Mouse (Mus musculus) C2C12 (cell line): ENCODE results near the gene Gabrp. TPM values are rescaled to one million over a fixed set of nuclear protein-coding genes. Genes with fewer than 3 reads are reported as not detected.

Experiments used
- H3K27me3 ChIP-seq: one replicate; pipeline ENCODE4 v1.6.1; 2011; ENCODE audit not compliant: control insufficient read depth, insufficient read depth, insufficient read length
- H3K36me3 ChIP-seq: one replicate; pipeline ENCODE4 v1.6.1; 2011; ENCODE audit not compliant: control insufficient read depth, insufficient read depth
- H3K4me3 ChIP-seq: one replicate; pipeline ENCODE4 v1.5.1; 2011; ENCODE audit warnings: mild to moderate bottlenecking, control low read depth; ENCODE audit not compliant: poor library complexity, insufficient read depth, severe bottlenecking
- H3K79me2 ChIP-seq: one replicate; pipeline ENCODE4 v1.6.1; 2011; ENCODE audit not compliant: control insufficient read depth, insufficient read depth
- H3K79me3 ChIP-seq: one replicate; pipeline ENCODE4 v1.6.1; 2011; ENCODE audit warnings: low read depth, control low read depth
- H3ac ChIP-seq: one replicate; pipeline ENCODE3; 2011; ENCODE audit warnings: low read depth; ENCODE audit not compliant: control insufficient read depth, insufficient read length
- CEBPB ChIP-seq: IDR thresholded peaks from one replicate; pipeline ENCODE4 v1.6.1; 2011; ENCODE audit warnings: low read depth, mild to moderate bottlenecking, control low read depth, moderate library complexity
- CTCF ChIP-seq: IDR thresholded peaks from one replicate; pipeline ENCODE4 v1.5.1; 2011; ENCODE audit not compliant: control insufficient read depth, insufficient read depth, insufficient read length
- FOSL1 ChIP-seq: IDR thresholded peaks from one replicate; pipeline ENCODE4 v1.8.0; 2011; ENCODE audit warnings: mild to moderate bottlenecking, low read length; ENCODE audit not compliant: poor library complexity, insufficient read depth, severe bottlenecking
- MAX ChIP-seq: IDR thresholded peaks from one replicate; pipeline ENCODE4 v1.6.1; 2011; ENCODE audit warnings: mild to moderate bottlenecking, control low read depth
- MYOD1 ChIP-seq: IDR thresholded peaks from one replicate; pipeline ENCODE4 v1.6.1; 2011; ENCODE audit warnings: low read depth; ENCODE audit not compliant: control insufficient read depth, insufficient read length
- MYOG ChIP-seq: IDR thresholded peaks from one replicate; pipeline ENCODE4 v1.6.1; 2011; ENCODE audit not compliant: control insufficient read depth, insufficient read length; ENCODE audit errors: extremely low read depth
- USF1 ChIP-seq: IDR thresholded peaks from one replicate; pipeline ENCODE4 v1.6.1; 2011; ENCODE audit warnings: low read depth, mild to moderate bottlenecking, control low read depth, moderate library complexity
- polyA plus RNA-seq: library from polyadenylated mRNA; unstranded; fragments of >200 nt; fragmentation: generic; extraction: Trizol; gene quantifications from one replicate; pipeline ENCODE4 v1.2.1, GENCODE M21; 2012; ENCODE audit warnings: missing spikeins

Gene Gabrp
- polyA plus RNA-seq, 1 experiment: not detected

DNA sequence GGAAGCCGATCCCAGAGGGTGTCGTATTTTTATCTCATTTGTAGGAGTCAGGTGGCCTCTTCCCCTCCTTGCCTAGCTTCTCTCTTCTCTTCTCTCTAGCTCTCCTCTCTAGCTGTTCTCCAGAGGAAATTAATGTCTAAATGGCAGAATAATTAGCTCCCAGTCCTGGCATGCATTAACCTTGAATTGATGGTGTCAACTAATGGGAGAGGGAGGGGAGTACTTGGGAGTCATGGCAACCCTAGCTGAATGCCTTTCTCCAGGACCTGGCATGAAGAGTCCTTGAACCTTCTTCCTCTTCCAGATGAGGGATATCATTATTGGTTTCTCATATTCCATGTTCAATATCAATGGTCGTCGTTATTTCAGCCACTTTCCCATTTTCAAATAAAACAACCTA lies 17.9 kb upstream of the Gabrp start:
- H3ac ChIP-seq: no peak overlapping the region
- no peak overlapping the region for H3K4me3 ChIP-seq
- peaks cover 10% of the 10 kb centered on the region for H3K27me3 ChIP-seq
- H3K79me2 ChIP-seq: no peaks in the 10 kb centered on the region
- H3K79me3 ChIP-seq: no peaks in the 10 kb centered on the region
- no peaks in the 10 kb centered on the region for H3K36me3 ChIP-seq
- TF ChIP-seq CEBPB: no peak

DNA sequence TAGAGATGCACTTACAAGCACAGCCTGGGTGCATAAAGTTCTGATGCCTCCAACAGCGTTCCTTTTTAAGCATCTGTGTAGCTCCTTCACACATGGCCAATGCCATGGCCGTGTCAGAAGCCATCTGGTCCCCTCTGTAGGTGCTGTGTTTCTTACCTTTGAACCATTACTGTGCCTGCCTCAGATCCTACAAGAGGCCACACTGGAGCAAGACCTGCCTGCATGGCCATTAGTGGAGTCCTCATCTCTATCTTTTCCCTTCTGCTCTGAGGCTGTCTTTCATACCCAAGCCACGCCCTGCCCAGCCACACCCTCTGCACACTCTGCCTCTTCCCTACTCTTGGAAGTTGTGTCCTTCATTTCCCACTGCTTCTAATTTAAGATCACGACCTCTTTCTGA lies 14.1 kb upstream of the Gabrp start:
- TF ChIP-seq CEBPB: no peak
- no peak for TF ChIP-seq USF1
- TF ChIP-seq MYOG: no peak
- Histone ChIP-seq H3K79me2 (no peaks in the 10 kb centered on the region), H3K27me3 (peaks cover 7% of the 10 kb centered on the region), H3K36me3 (no peaks in the 10 kb centered on the region), H3ac (no peak overlapping the region), H3K4me3 (no peak overlapping the region), H3K79me3 (no peaks in the 10 kb centered on the region)

DNA sequence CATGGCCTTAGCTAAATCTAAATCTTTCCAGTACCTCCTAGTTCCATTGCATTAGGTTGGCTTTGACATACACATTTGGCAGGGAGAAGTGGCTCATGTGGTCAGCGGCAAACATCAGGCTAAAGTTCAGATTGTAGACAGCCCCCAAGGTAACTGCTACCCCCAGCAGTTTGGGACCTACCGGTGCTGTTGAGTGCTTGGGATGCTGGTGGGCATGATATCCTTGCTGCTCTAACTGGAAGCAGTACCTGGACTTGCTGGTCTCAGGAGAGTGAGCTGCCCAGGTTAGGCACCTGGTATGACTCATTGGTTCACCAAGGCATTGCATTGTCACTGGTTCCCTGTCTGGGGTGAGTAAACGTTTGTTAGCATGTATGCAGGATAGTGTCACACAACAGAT lies 12.0 kb upstream of the Gabrp start:
- H3K27me3 ChIP-seq: peaks cover 6% of the 10 kb centered on the region
- H3K79me3 ChIP-seq: no peaks in the 10 kb centered on the region
- H3K36me3 ChIP-seq: no peaks in the 10 kb centered on the region
- no peak for TF ChIP-seq CTCF
- TF ChIP-seq MAX: no peak
- no peak for TF ChIP-seq CEBPB
- no peak for TF ChIP-seq MYOG
- no peak overlapping the region for H3ac ChIP-seq
- no peak overlapping the region for H3K4me3 ChIP-seq
- no peaks in the 10 kb centered on the region for H3K79me2 ChIP-seq

DNA sequence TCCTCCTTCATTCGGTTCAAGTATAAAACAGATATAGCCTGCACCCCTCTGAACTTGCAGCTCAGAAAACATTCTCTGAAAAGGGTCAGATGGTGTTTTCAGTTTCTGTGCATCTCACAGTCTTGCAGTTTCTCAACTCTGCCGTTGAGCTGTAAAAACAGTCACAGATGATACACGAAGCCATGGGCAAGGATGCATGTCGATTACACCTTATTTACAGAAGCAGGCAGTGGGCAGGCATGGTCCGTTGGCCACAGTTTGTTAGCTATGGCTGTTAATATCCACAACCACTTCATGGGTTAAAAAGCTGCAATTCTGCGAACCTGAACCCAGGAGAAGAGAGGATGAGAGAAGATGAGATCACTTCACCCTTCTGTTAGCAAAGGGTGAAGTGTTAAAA lies 7.9 kb upstream of the Gabrp start:
- Histone ChIP-seq H3K79me2 (no peaks in the 10 kb centered on the region), H3K36me3 (no peaks in the 10 kb centered on the region), H3K27me3 (no peaks in the 10 kb centered on the region), H3K4me3 (no peak overlapping the region), H3K79me3 (no peaks in the 10 kb centered on the region), H3ac (no peak overlapping the region)
- TF ChIP-seq MYOG: no peak
- TF ChIP-seq CEBPB: no peak
- TF ChIP-seq MYOD1: no peak
- no peak for TF ChIP-seq MAX
- TF ChIP-seq CTCF: no peak
- TF ChIP-seq USF1: no peak
- no peak for TF ChIP-seq FOSL1

- no peak overlapping the region for H3ac ChIP-seq
- H3K79me3 ChIP-seq: no peaks in the 10 kb centered on the region
- H3K27me3 ChIP-seq: no peaks in the 10 kb centered on the region
- H3K79me2 ChIP-seq: no peaks in the 10 kb centered on the region
- TF ChIP-seq CEBPB: no peak
- no peak for TF ChIP-seq CTCF
- no peak for TF ChIP-seq MYOG
- TF ChIP-seq USF1: no peak
- TF ChIP-seq MAX: no peak
- no peaks in the 10 kb centered on the region for H3K36me3 ChIP-seq
- H3K4me3 ChIP-seq: no peak overlapping the region
Observed at GRCm38 (mm10) chr11:33579621-33580020, 862 bp upstream of the Gabrp start.

GRCm38 (mm10) chr11:33574944-33575343 lies 3.8 kb downstream of the Gabrp start:
- Histone ChIP-seq H3K36me3 (no peaks in the 10 kb centered on the region), H3K79me2 (no peaks in the 10 kb centered on the region), H3ac (no peak overlapping the region), H3K79me3 (no peaks in the 10 kb centered on the region), H3K27me3 (no peaks in the 10 kb centered on the region), H3K4me3 (no peak overlapping the region)
- no peak for TF ChIP-seq CTCF
- no peak for TF ChIP-seq FOSL1
- TF ChIP-seq MYOD1: no peak
- no peak for TF ChIP-seq MYOG
- no peak for TF ChIP-seq MAX
- TF ChIP-seq CEBPB: no peak
- no peak for TF ChIP-seq USF1

GRCm38 (mm10) chr11:33570413-33570812 lies 8.3 kb downstream of the Gabrp start:
- no peaks in the 10 kb centered on the region for H3K36me3 ChIP-seq
- no peaks in the 10 kb centered on the region for H3K79me3 ChIP-seq
- no peak overlapping the region for H3ac ChIP-seq
- TF ChIP-seq CEBPB (no peak), MYOG (no peak), CTCF (no peak), MYOD1 (no peak), USF1 (no peak), FOSL1 (no peak), MAX (no peak)
- no peaks in the 10 kb centered on the region for H3K27me3 ChIP-seq
- no peaks in the 10 kb centered on the region for H3K79me2 ChIP-seq
- H3K4me3 ChIP-seq: no peak overlapping the region
